Mouse (Mus musculus): Measurements from ENCODE around the gene Apol10b.
"Not testable (repeated sequence)": the region's sequence is repeated elsewhere in the genome, so short reads cannot be mapped to it uniquely, and the experiment has no call there.

- not testable (repeated sequence) for TF ChIP-seq POLR2A (IDR thresholded peaks at IDR 0.05; ENCODE audit: insufficient read length, low read depth); MAX (IDR thresholded peaks at IDR 0.05; ENCODE audit: low read depth); POLR2AphosphoS2 (IDR thresholded peaks at IDR 0.05; ENCODE audit: insufficient read length, low read depth); SRF (IDR thresholded peaks at IDR 0.05; ENCODE audit: control insufficient read depth, insufficient read length, low read depth); MYOG (IDR thresholded peaks at IDR 0.05; ENCODE audit: control insufficient read depth in 1 of 3, insufficient read depth in 1 of 3, insufficient read length in 2 of 3, low read depth in 2 of 3); E2F4 (IDR thresholded peaks at IDR 0.05; ENCODE audit: insufficient read depth)
Observed at GRCm38 (mm10) chr15:77643176-77643575, 47.3 kb upstream of the Apol10b start, which contains the start of gene Apol11b.

Measured in myocyte (in vitro differentiated cells).